Mouse (Mus musculus) liver, adult 2 months (tissue): ENCODE results near the gene Gm3625.

ENCODE experiments used
- CTCF ChIP-seq: fragments of 200-500 bp; IDR thresholded peaks from 2 replicates; pipeline ENCODE4 v1.5.1; 2011; ENCODE audit warnings: low read depth, low read length, control low read depth
- POLR2A ChIP-seq: fragments of 200-500 bp; IDR thresholded peaks from 2 replicates; pipeline ENCODE4 v1.6.1; 2011; ENCODE audit warnings: low read length, control low read depth; ENCODE audit not compliant: insufficient read depth; ENCODE audit errors: extremely low read depth

GRCm38 (mm10) chr12:4606625-4607024, 13.9 kb upstream of the Gm3625 start:
- no peak for TF ChIP-seq POLR2A
- no peak for TF ChIP-seq CTCF
